Mouse (Mus musculus) stomach, postnatal 0 days (tissue): ENCODE data around the gene Syt13.

Experiments used
- CTCF ChIP-seq: IDR thresholded peaks from 2 replicates; pipeline ENCODE4 v1.5.1; 2016; ENCODE audit warnings: antibody characterized with exemption, low read depth, mild to moderate bottlenecking, moderate library complexity
- EP300 ChIP-seq: optimal IDR thresholded peaks from 2 replicates; pipeline ENCODE3; 2016; ENCODE audit warnings: antibody characterized with exemption

GRCm38 (mm10) chr2:92929696-92930095 lies 14.8 kb downstream of the Syt13 start:
- TF ChIP-seq CTCF = no peak
- no peak for TF ChIP-seq EP300
